Mouse (Mus musculus) intestine, embryonic 14.5 days (tissue): ENCODE measurements at regions not wholly inside any gene's neighbourhood (a gene's known extent, or its start where the extent isn't known, plus 50 kb on each side); places are given as distances from the start of the nearest gene placed in this dataset.

Experiments used
- ATAC-seq: fragments of 200-750 bp; cut with Nextera tagmentation; replicated peaks from 2 replicates; pipeline ENCODE4 v1.8.0; 2017; ENCODE audit warnings: low read depth, moderate number of reproducible peaks, moderate TSS enrichment, moderate library complexity; ENCODE audit not compliant: low FRiP score, low TSS enrichment
- DNase-seq: peaks from one replicate; pipeline ENCODE4 v3.0.0-alpha.2; 2018; ENCODE audit warnings: low spot score
- H3K27ac ChIP-seq: fragments of 300-500 bp; sonication (generic); 2 replicates; pipeline ENCODE4 v1.5.1; 2014; ENCODE audit warnings: low read depth, mild to moderate bottlenecking, control low read depth
- H3K27me3 ChIP-seq: fragments of 300-500 bp; sonication (generic); replicated peaks from 2 replicates; pipeline ENCODE4 v1.6.1; 2014; ENCODE audit warnings: low read length, control low read depth; ENCODE audit not compliant: control insufficient read depth, insufficient read depth
- H3K36me3 ChIP-seq: fragments of 300-500 bp; sonication (generic); 2 replicates; pipeline ENCODE4 v1.6.1; 2014; ENCODE audit warnings: low read length, control low read depth; ENCODE audit not compliant: control insufficient read depth, insufficient read depth
- H3K4me1 ChIP-seq: fragments of 300-500 bp; sonication (generic); replicated peaks from 2 replicates; pipeline ENCODE4 v1.6.1; 2014; ENCODE audit warnings: low read length, control low read depth, mixed read lengths; ENCODE audit not compliant: control insufficient read depth, insufficient read depth
- H3K4me2 ChIP-seq: fragments of 300-500 bp; sonication (generic); 2 replicates; pipeline ENCODE4 v1.6.1; 2014; ENCODE audit warnings: low read length
- H3K4me3 ChIP-seq: fragments of 300-500 bp; sonication (generic); 2 replicates; pipeline ENCODE4 v1.5.1; 2014; ENCODE audit warnings: low read depth, low read length, control low read depth, mixed read lengths
- H3K9ac ChIP-seq: fragments of 300-500 bp; sonication (generic); 2 replicates; pipeline ENCODE4 v1.6.1; 2014; ENCODE audit warnings: mild to moderate bottlenecking, low read length
- H3K9me3 ChIP-seq: fragments of 300-500 bp; sonication (generic); 2 replicates; pipeline ENCODE4 v1.6.1; 2016; ENCODE audit warnings: low read length, control low read depth; ENCODE audit not compliant: control insufficient read depth
- whole genome bisulfite sequencing: fragments of 180-500 bp; shearing (Covaris S2); extraction: QIAGEN DNeasy Blood & Tissue Kit; methylation state at CpG from one replicate; pipeline ENCODE4 v1.1.7; 2014; 5-methylcytosine and 5-hydroxymethylcytosine counted together

DNA sequence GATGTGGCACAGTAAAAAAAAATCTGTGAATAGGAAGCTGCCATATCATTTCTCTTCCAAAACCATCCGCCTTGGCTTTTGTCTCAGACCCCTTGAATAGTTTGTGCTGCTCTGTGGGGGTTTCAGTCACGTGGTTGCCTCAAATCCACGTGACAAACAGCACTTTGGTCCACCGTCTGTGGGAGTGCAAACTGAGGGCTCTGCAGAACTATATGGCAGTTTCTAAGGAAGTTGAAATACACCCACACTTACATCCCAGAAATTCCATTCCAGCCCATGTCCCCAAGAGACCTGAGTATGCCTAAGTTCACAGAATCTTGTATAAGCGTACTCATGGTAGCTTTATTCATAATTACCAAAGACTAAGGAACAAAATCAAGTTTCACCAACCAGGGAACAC, 460.1 kb downstream of the Pdcd6ip start:
- ATAC-seq (no peak), DNase-seq (no peak)
- Histone ChIP-seq H3K9ac (no peak overlapping the region), H3K4me1 (no peaks in the 10 kb centered on the region), H3K4me2 (no peak overlapping the region), H3K9me3 (no peaks in the 10 kb centered on the region), H3K27ac (no peak overlapping the region), H3K36me3 (no peaks in the 10 kb centered on the region), H3K27me3 (no peaks in the 10 kb centered on the region), H3K4me3 (no peak overlapping the region)
- 66% methylated on average over 5 of the region's 5 CpGs for WGBS

DNA sequence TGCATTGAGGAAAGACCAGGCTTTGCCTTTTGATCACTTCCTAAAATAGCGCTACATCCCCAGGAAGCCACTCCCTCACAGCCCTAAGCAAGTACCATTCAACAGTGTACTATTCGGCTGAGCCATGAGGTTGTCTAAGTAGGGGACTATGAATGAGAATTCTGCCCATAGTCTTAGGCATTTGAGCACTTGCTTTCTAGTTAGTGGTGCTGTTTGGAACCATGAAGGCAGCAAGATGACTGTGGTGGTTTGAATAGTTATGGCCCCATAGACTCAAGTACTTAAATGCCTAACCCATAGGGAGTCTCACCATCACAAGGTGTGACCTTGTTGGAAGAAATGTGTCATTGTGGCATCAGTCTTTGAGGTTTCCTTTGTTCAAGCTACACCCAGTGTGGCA, 464.2 kb downstream of the Pdcd6ip start:
- Histone ChIP-seq H3K9ac (no peak overlapping the region), H3K27ac (no peak overlapping the region), H3K36me3 (no peaks in the 10 kb centered on the region), H3K4me2 (no peak overlapping the region), H3K4me1 (no peaks in the 10 kb centered on the region), H3K4me3 (no peak overlapping the region), H3K9me3 (no peaks in the 10 kb centered on the region), H3K27me3 (no peaks in the 10 kb centered on the region)
- ATAC-seq (no peak), DNase-seq (no peak)
- WGBS, result 89% methylated on average over 2 of the region's 2 CpGs

DNA sequence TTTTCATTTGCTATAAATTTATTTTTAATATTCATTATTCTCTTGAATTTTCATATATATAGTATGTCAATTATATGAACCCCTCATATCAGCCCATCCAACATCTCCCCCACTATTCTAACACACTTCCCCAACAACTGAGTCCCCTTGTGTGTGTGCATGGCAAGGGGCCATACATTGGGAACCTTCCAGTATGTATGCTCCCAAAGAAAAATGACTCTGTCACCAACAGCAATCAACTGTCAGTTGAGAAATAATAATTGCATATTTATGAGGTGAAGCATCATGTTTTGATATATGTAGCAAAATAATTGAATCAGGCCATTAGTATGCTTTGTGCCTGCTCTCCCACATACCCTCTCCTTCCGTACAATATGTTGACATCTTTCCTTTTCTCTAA, 474.7 kb downstream of the Pdcd6ip start:
- Histone ChIP-seq H3K4me1 (no peaks in the 10 kb centered on the region), H3K36me3 (no peaks in the 10 kb centered on the region), H3K4me2 (no peak overlapping the region), H3K9ac (no peak overlapping the region), H3K27me3 (no peaks in the 10 kb centered on the region), H3K27ac (no peak overlapping the region), H3K4me3 (no peak overlapping the region), H3K9me3 (no peaks in the 10 kb centered on the region)
- WGBS, result 86% methylated on average over 1 of the region's 1 CpGs
- ATAC-seq (no peak), DNase-seq (no peak)

DNA sequence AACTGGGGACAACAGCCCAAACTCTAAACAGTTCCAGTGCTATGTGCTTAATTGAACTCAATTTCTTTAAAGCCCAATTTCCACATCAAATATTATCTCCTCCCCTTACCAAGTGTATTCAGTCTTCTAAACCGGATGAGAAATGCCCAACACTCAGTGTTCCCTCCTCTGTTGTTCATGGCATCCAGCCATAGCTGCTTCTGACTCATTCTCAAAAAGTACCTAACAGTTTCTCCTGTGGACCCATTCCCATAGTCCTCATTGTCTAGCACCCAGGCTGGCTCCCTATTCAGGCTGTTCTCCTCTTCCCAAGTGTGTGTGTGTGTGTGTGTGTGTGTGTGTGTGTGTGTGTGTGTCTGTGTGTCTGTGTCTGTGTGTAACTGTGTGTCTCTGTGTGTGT, 478.7 kb downstream of the Pdcd6ip start:
- H3K4me2 ChIP-seq, result no peak overlapping the region
- WGBS, result 85% methylated on average over 1 of the region's 1 CpGs
- DNase-seq, result no peak
- no peaks in the 10 kb centered on the region for H3K27me3 ChIP-seq
- H3K9ac ChIP-seq, result no peak overlapping the region
- no peak overlapping the region for H3K4me3 ChIP-seq
- no peak for ATAC-seq
- H3K27ac ChIP-seq, result no peak overlapping the region
- H3K4me1 ChIP-seq, result no peaks in the 10 kb centered on the region
- no peaks in the 10 kb centered on the region for H3K9me3 ChIP-seq
- H3K36me3 ChIP-seq, result no peaks in the 10 kb centered on the region

DNA sequence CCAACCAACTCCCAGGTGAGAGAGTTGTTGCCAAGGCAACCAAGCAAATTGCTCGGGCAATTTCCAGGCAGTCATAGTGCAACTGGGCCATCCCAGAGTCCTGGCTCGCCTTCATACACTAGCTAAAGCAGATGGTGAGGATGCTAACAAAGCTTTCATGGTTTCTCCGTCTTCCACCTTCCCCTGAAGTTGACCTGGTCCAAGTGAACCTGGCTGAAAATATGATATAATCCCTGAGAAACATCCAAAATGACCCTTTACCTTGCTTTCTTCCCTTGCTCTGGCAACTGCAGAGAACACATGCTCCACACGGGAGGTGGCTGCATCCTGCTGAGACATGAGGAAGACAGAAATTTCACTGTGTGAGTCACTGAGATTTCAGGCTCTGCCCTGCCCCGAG, 494.1 kb downstream of the Pdcd6ip start:
- Histone ChIP-seq H3K4me1 (no peaks in the 10 kb centered on the region), H3K9me3 (no peaks in the 10 kb centered on the region), H3K9ac (no peak overlapping the region), H3K27ac (no peak overlapping the region), H3K4me3 (no peak overlapping the region), H3K4me2 (no peak overlapping the region), H3K36me3 (no peaks in the 10 kb centered on the region), H3K27me3 (no peaks in the 10 kb centered on the region)
- no peak for DNase-seq
- WGBS, result 76% methylated on average over 5 of the region's 5 CpGs
- no peak for ATAC-seq

DNA sequence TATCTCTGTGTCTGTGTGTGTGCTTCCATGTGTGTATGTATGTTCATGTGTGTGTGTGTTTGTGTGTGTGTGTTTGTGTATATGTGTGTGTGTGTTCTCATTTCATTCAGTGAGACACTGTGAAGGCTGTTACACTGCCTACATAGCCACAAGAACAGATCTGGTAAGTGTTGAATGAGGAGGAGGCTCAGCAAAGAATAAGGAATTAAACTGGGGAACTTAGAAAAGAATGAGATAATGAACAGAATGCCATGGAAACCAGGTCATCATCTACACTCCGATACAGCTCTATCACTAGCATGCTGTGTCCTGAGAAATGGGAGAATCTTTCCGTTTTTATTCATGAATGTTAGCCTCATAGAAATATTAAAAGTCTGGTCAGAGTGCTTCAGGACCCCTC, 495.7 kb downstream of the Pdcd6ip start:
- no peak overlapping the region for H3K4me3 ChIP-seq
- no peak for DNase-seq
- ATAC-seq, result no peak
- no peaks in the 10 kb centered on the region for H3K9me3 ChIP-seq
- 88% methylated on average over 2 of the region's 2 CpGs for WGBS
- H3K4me1 ChIP-seq, result no peaks in the 10 kb centered on the region
- no peak overlapping the region for H3K9ac ChIP-seq
- H3K27me3 ChIP-seq, result no peaks in the 10 kb centered on the region
- no peaks in the 10 kb centered on the region for H3K36me3 ChIP-seq
- no peak overlapping the region for H3K4me2 ChIP-seq
- H3K27ac ChIP-seq, result no peak overlapping the region

DNA sequence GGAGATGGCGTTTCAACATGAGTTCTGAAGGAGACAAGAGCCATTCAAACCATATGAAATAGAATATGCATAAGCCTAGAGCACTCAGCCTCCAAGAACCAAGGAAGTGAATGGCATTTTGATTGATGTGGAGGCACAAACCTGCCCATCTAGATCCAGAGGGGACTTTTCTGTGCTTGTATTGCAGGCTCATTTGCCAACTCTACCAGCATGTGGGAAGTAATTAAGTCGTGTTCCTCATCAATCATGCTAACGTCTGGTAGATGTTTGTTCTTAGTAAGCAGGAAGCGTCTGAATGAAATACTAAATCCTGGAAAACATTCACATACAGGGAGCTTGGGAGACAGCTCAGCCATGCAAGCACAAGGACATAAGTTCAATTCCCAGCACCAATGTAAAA, 499.9 kb downstream of the Pdcd6ip start:
- ATAC-seq, result no peak
- 58% methylated on average over 4 of the region's 4 CpGs for WGBS
- no peak overlapping the region for H3K4me2 ChIP-seq
- no peaks in the 10 kb centered on the region for H3K36me3 ChIP-seq
- DNase-seq, result no peak
- no peaks in the 10 kb centered on the region for H3K27me3 ChIP-seq
- H3K4me3 ChIP-seq, result no peak overlapping the region
- H3K9me3 ChIP-seq, result no peaks in the 10 kb centered on the region
- no peak overlapping the region for H3K9ac ChIP-seq
- no peak overlapping the region for H3K27ac ChIP-seq
- H3K4me1 ChIP-seq, result no peaks in the 10 kb centered on the region

DNA sequence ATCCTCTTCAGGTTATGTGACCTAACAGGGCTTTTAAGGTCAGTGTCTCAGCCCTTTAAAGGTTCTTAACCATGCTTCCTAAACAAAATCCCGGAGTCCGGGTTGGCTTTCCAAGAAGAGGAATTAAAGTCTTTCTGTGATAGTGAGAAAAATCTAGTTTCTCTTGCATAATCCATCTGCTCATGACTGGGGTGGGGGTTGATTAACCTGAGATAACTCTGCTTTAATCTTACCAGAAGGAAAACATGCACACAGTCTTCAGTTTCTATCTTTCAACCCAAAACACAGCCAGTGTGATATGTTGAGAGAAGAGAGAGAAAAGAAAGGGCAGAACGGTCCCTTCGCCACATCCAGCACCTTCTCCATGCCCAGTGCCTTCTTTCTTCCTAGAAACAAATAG, 508.8 kb downstream of the Pdcd6ip start:
- H3K36me3 ChIP-seq, result no peaks in the 10 kb centered on the region
- 90% methylated on average over 4 of the region's 4 CpGs for WGBS
- H3K27ac ChIP-seq, result no peak overlapping the region
- H3K9me3 ChIP-seq, result no peaks in the 10 kb centered on the region
- H3K4me3 ChIP-seq, result no peak overlapping the region
- DNase-seq, result no peak
- no peak for ATAC-seq
- H3K27me3 ChIP-seq, result no peaks in the 10 kb centered on the region
- H3K4me2 ChIP-seq, result no peak overlapping the region
- H3K9ac ChIP-seq, result no peak overlapping the region
- no peaks in the 10 kb centered on the region for H3K4me1 ChIP-seq

DNA sequence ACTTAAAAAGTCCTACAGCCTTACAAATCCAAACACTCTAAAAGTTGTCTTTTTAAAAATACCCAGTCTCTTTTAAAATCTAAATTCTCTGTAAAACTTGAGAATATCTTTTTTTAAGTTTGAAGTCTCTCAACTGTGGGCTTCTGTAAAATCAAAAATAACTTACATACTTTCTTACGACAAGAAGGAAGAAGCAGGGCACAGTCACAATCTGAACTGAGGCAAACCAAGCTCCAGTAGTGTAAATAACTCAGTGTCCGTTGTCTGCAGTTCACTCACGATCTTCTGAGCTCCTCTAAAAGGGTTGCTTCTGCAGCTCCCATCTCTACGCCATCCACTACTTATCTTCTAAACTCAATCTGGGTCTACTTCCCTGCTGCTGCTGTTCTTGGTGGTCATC, 512.5 kb downstream of the Pdcd6ip start:
- WGBS, result 85% methylated on average over 4 of the region's 4 CpGs

More for the DNA sequence above, 512.5 kb downstream of the Pdcd6ip start:
- H3K27ac ChIP-seq, result no peak overlapping the region
- H3K9ac ChIP-seq, result no peak overlapping the region
- no peaks in the 10 kb centered on the region for H3K36me3 ChIP-seq
- no peak for DNase-seq
- H3K4me2 ChIP-seq, result no peak overlapping the region
- no peak for ATAC-seq
- H3K27me3 ChIP-seq, result no peaks in the 10 kb centered on the region
- H3K9me3 ChIP-seq, result no peaks in the 10 kb centered on the region
- H3K4me1 ChIP-seq, result no peaks in the 10 kb centered on the region
- H3K4me3 ChIP-seq, result no peak overlapping the region
